Mouse (Mus musculus): ENCODE results near the gene Ccdc150. TPM values are rescaled to one million over a fixed set of nuclear protein-coding genes. Genes with fewer than 3 reads are reported as not detected.

Gene Ccdc150
- total and polyA plus RNA-seq, 2 experiments from 2014 or later: 0.11 to 0.23 TPM

DNA sequence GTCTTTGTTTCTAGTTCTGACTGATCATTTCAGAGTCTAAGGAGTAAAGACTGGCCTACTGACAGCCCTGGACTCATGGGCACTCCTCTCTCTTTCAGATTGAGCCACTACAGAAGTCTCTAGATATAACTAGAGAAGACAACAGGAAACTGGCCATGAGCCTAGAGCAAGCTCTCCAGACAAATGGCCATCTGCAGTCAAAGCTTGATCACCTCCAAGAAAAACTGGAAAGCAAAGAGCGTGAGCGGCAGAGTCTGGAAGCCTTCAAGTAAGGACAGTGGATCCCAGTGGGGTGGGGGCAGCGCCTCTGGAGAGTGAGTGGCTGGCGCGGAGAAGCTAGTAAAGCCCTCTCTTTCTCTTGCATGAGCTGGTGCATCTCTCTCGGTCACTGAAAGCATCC, 106.1 kb downstream of the Ccdc150 start:
- H3K4me2 ChIP-seq (ENCODE audit: low read depth, low read length, poor library complexity, severe bottlenecking): no peak overlapping the region
- no peak overlapping the region for H3K4me3 ChIP-seq (ENCODE audit: low read depth, low read length)
- H3K9me3 ChIP-seq (ENCODE audit: low read length): no peaks in the 10 kb centered on the region
- DNase-seq (ENCODE audit: low spot score): no peak
- H3K36me3 ChIP-seq (ENCODE audit: insufficient read depth, low read length): no peaks in the 10 kb centered on the region
- H3K4me1 ChIP-seq (ENCODE audit: insufficient read depth, low read length): no peaks in the 10 kb centered on the region; the same call in 1 of the 2 replicates
- WGBS: 91% methylated on average over 6 of the region's 6 CpGs
- ATAC-seq (ENCODE audit: low FRiP score): no peak
- no peaks in the 10 kb centered on the region for H3K27me3 ChIP-seq (ENCODE audit: insufficient read depth, low read length)
- no peak for TF ChIP-seq CTCF (IDR thresholded peaks at IDR 0.05)
- H3K27ac ChIP-seq (ENCODE audit: low read depth, low read length): no peak overlapping the region
- H3K9ac ChIP-seq (replicated peaks; ENCODE audit: low read length, poor library complexity, severe bottlenecking): no peak overlapping the region

DNA sequence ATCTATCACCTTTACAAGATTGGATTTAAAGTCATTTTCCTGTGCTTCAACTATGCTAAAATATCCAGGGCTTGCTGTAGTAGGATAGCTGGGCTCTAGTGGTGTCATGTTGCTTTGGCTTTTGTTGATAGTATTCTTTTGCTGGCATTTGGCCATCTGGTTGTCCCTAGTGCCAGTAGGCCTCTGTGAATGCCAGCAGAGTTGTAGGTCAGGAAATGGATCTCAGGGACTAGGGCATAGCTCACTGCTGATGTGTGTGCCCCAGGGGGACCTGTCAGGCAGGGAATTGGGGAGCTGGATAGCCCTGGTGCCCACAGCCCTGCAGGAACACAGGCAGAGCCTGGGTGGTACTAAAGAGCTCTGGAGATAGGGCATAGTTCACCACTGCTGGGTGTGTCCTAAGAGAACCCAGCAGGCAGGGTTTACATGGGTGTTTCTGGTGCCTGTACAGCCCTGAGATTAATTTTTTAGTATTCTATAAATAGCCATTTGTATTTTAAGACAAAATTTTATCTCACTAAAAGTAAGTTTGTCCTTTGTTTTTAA, 127.1 kb downstream of the Ccdc150 start:
- H3K4me2 ChIP-seq (ENCODE audit: low read depth, low read length, poor library complexity, severe bottlenecking): no peak overlapping the region
- no peaks in the 10 kb centered on the region for H3K9me3 ChIP-seq (ENCODE audit: low read length)
- TF ChIP-seq CTCF (IDR thresholded peaks at IDR 0.05): no peak
- no peak overlapping the region for H3K9ac ChIP-seq (replicated peaks; ENCODE audit: low read length, poor library complexity, severe bottlenecking)
- ATAC-seq (ENCODE audit: low FRiP score): no peak
- H3K27ac ChIP-seq (ENCODE audit: low read depth, low read length): no peak overlapping the region
- H3K4me3 ChIP-seq (ENCODE audit: low read depth, low read length): no peak overlapping the region
- no peaks in the 10 kb centered on the region for H3K27me3 ChIP-seq (ENCODE audit: insufficient read depth, low read length)
- no peaks in the 10 kb centered on the region for H3K36me3 ChIP-seq (ENCODE audit: insufficient read depth, low read length)
- H3K4me1 ChIP-seq (ENCODE audit: insufficient read depth, low read length): no peaks in the 10 kb centered on the region
- peak; percentile 9 for DNase-seq (ENCODE audit: low spot score)

DNA sequence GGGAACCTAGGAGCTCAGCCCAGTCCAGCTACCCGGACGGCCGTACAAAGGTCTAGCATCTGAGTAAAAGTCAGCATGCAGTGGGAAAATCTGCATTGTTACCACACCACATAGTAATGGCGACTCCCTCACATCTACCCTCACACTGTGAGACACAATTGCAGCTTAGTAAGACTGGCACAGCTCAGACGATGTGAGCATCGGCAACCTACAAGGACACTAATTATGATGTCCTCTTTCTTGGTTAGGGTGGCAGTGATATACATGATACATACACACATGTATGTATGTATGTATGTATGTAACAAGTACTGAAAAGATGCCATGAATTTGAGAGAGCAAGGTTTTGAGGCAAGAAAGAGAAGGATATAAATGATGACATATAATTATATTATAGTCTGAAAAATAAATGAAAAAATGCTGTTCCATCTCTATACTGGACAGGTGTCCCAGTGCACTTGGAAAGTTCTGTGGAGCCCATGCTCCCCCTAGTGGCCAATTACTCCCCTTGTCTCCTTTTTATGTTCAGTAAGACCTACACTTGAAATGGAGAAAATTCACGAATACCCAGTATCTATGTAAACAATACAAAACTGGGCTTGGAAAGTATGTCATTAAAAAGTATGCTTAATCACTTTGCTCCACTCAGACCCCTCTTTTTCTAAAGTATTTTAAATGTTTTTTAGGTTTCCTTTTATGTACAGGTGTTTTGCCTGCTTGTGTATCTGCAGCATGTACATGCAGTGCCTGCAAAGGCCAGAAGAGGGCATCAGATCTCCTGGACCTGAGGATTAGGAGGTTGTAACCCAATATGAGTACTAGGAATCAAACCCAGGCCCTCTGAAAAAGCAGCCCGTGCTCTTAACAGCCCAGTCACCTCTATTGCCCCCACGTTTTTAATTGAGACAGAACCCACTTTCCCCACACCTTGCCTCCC, 130.8 kb downstream of the Ccdc150 start:
- peak; percentile 71 for ATAC-seq (ENCODE audit: low FRiP score)
- H3K4me3 ChIP-seq (ENCODE audit: low read depth, low read length): no peak overlapping the region
- H3K9ac ChIP-seq (replicated peaks; ENCODE audit: low read length, poor library complexity, severe bottlenecking): no peak overlapping the region
- no peaks in the 10 kb centered on the region for H3K9me3 ChIP-seq (ENCODE audit: low read length)
- peak; percentile 80 for DNase-seq (ENCODE audit: low spot score)
- TF ChIP-seq CTCF (IDR thresholded peaks at IDR 0.05): peak; percentile 81
- no peaks in the 10 kb centered on the region for H3K36me3 ChIP-seq (ENCODE audit: insufficient read depth, low read length)
- no peak overlapping the region for H3K4me2 ChIP-seq (ENCODE audit: low read depth, low read length, poor library complexity, severe bottlenecking)
- no peaks in the 10 kb centered on the region for H3K4me1 ChIP-seq (ENCODE audit: insufficient read depth, low read length)
- no peaks in the 10 kb centered on the region for H3K27me3 ChIP-seq (ENCODE audit: insufficient read depth, low read length)
- no peak overlapping the region for H3K27ac ChIP-seq (ENCODE audit: low read depth, low read length)
- whole genome bisulfite sequencing: 86% methylated on average over 9 of the region's 9 CpGs

DNA sequence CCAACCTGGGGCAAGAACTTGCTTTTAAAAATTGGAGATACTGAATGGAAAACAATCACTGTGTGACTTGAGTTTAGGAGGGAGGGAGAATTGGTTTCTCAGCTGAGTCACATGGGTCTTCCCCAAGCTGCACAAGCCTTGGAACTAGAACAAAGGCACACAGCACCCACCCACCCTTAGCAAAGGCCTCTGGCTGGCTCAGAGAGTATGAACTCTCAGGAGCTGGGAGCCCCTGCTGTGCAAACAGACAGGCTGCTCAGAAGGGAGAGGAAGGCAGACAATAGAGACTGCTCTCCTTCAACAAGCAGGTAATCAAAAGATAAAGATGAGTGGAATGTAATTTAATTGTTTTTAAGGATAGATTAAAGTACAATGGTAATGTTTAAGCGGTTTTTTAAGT, 133.7 kb downstream of the Ccdc150 start:
- no peak overlapping the region for H3K4me2 ChIP-seq (ENCODE audit: low read depth, low read length, poor library complexity, severe bottlenecking)
- H3K9ac ChIP-seq (replicated peaks; ENCODE audit: low read length, poor library complexity, severe bottlenecking): no peak overlapping the region
- DNase-seq (ENCODE audit: low spot score) (no peak), ATAC-seq (ENCODE audit: low FRiP score) (no peak)
- H3K4me1 ChIP-seq (ENCODE audit: insufficient read depth, low read length): no peaks in the 10 kb centered on the region
- no peak overlapping the region for H3K4me3 ChIP-seq (ENCODE audit: low read depth, low read length)
- H3K36me3 ChIP-seq (ENCODE audit: insufficient read depth, low read length): no peaks in the 10 kb centered on the region
- WGBS: 15% methylated on average over 1 of the region's 1 CpGs
- no peak for TF ChIP-seq CTCF (IDR thresholded peaks at IDR 0.05)
- no peaks in the 10 kb centered on the region for H3K9me3 ChIP-seq (ENCODE audit: low read length)
- H3K27ac ChIP-seq (ENCODE audit: low read depth, low read length): no peak overlapping the region
- H3K27me3 ChIP-seq (ENCODE audit: insufficient read depth, low read length): no peaks in the 10 kb centered on the region

DNA sequence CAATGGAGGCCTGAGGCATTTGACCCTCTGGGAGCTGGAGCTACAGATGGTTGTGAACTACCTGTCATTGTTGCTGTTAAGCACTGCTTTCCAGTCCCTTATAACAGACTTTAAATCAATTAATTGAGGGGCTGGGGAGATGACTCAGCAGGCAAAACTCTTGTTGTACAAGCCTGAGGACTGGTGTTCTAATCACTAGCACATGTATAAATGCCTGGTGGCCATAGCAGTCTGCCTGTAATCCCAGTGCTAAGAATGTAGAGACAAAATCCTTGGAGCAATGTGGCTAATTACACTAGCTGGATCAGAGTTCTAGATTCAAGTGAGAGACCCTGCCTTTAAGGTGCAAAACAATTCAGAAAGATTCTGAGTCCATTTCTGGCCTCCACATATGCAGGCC, 152.3 kb downstream of the Ccdc150 start:
- Histone ChIP-seq H3K4me3 (ENCODE audit: low read depth, low read length) (no peak overlapping the region), H3K9ac (replicated peaks; ENCODE audit: low read length, poor library complexity, severe bottlenecking) (no peak overlapping the region), H3K4me2 (ENCODE audit: low read depth, low read length, poor library complexity, severe bottlenecking) (no peak overlapping the region), H3K36me3 (ENCODE audit: insufficient read depth, low read length) (peaks cover 22% of the 10 kb centered on the region), H3K27me3 (ENCODE audit: insufficient read depth, low read length) (no peaks in the 10 kb centered on the region), H3K27ac (ENCODE audit: low read depth, low read length) (no peak overlapping the region), H3K4me1 (ENCODE audit: insufficient read depth, low read length) (no peaks in the 10 kb centered on the region), H3K9me3 (ENCODE audit: low read length) (no peaks in the 10 kb centered on the region)
- no peak for ATAC-seq (ENCODE audit: low FRiP score)
- no peak for TF ChIP-seq CTCF (IDR thresholded peaks at IDR 0.05)
- DNase-seq (ENCODE audit: low spot score): no peak

Other genes with a start within 250 kb of the Ccdc150 start
- gene Hecw2, start 55.5 kb upstream of the Ccdc150 start, total RNA-seq (2014; rRNA removed): 22.2 and 26.6 TPM in 2 replicates
- 5.9 and 6.2 TPM in 2 replicates for gene Hecw2, start 55.5 kb upstream of the Ccdc150 start, polyA plus RNA-seq (2015; fragmentation: Nextera tagmentation; extraction: Ambion mirVana)
- 23.2 and 31.0 TPM in 2 replicates for gene Gtf3c3, start 188.3 kb downstream of the Ccdc150 start, total RNA-seq (2014; rRNA removed)
- gene Gtf3c3, start 188.3 kb downstream of the Ccdc150 start, polyA plus RNA-seq (2015; fragmentation: Nextera tagmentation; extraction: Ambion mirVana): 17.3 and 17.7 TPM in 2 replicates